ENCODE assay signal across 8 mouse cellular contexts in genomic region chr4:128655446-128655845, GRCm38 (mm10). TPM values are rescaled to one million over a fixed set of nuclear protein-coding genes. Genes with fewer than 3 reads are reported as not detected.
DNase-seq lines count a peak whose midpoint lies in the region; ATAC-seq and TF ChIP-seq lines count a peak whose summit lies in the region.

No protein-coding gene starts in this region.

- peak overlapping the region; percentile 76 for H3K4me2 ChIP-seq in forebrain, postnatal 0 days (ENCODE audit: low read depth)
- peak overlapping the region; percentile 99 for H3K4me2 ChIP-seq in liver, postnatal 0 days (ENCODE audit: low read depth, low read length)

- no peaks in the 10 kb centered on the region for H3K4me1 ChIP-seq in forebrain, postnatal 0 days (ENCODE audit: insufficient read depth)
- H3K4me1 ChIP-seq in liver, postnatal 0 days (ENCODE audit: insufficient read depth) = peaks cover 14% of the 10 kb centered on the region

- no peak for TF ChIP-seq EP300 in liver, postnatal 0 days (IDR thresholded peaks at IDR 0.05; ENCODE audit: low read depth)

- TF ChIP-seq CTCF in gastrocnemius, adult 2 months (IDR thresholded peaks at IDR 0.05) = no peak
- TF ChIP-seq CTCF in C2C12 (IDR thresholded peaks at IDR 0.05; ENCODE audit: control insufficient read depth, insufficient read depth, insufficient read length) = no peak
- no peak for TF ChIP-seq CTCF in forebrain, postnatal 0 days (IDR thresholded peaks at IDR 0.05; ENCODE audit: low read depth)
- TF ChIP-seq CTCF in liver, postnatal 0 days (IDR thresholded peaks at IDR 0.05; ENCODE audit: low read depth) = no peak

- H3K9ac ChIP-seq in forebrain, postnatal 0 days = peak overlapping the region; percentile 73
- peak overlapping the region; percentile 73 for H3K9ac ChIP-seq in liver, postnatal 0 days (replicated peaks)

- H3K36me3 ChIP-seq in C2C12 (ENCODE audit: control insufficient read depth, insufficient read depth) = no peaks in the 10 kb centered on the region
- H3K36me3 ChIP-seq in forebrain, postnatal 0 days (ENCODE audit: insufficient read depth) = no peaks in the 10 kb centered on the region
- H3K36me3 ChIP-seq in liver, postnatal 0 days (replicated peaks; ENCODE audit: insufficient read depth, low read length) = no peaks in the 10 kb centered on the region

- H3K27ac ChIP-seq in gastrocnemius, adult 2 months = peak overlapping the region; percentile 77
- peak overlapping the region; percentile 84 for H3K27ac ChIP-seq in forebrain, postnatal 0 days (ENCODE audit: low read depth, low read length)
- peak overlapping the region; percentile 64; the same call in 1 of the 2 replicates for H3K27ac ChIP-seq in liver, postnatal 0 days (ENCODE audit: low read depth)

- peak overlapping the region; percentile 79 for H3K4me3 ChIP-seq in gastrocnemius, adult 2 months
- H3K4me3 ChIP-seq in C2C12 (ENCODE audit: insufficient read depth, poor library complexity, severe bottlenecking) = peak overlapping the region; percentile 37
- H3K4me3 ChIP-seq in forebrain, postnatal 0 days (ENCODE audit: low read depth, low read length) = peak overlapping the region; percentile 67
- H3K4me3 ChIP-seq in liver, postnatal 0 days (ENCODE audit: low read depth, low read length) = peak overlapping the region; percentile 71

- peaks cover 1% of the 10 kb centered on the region for H3K79me3 ChIP-seq in C2C12 (ENCODE audit: low read depth)

- intact Hi-C loops in gastrocnemius, adult 2 months (cut with DNase I) = no loop called here

- H3K9me3 ChIP-seq in forebrain, postnatal 0 days (ENCODE audit: low read length) = no peaks in the 10 kb centered on the region
- H3K9me3 ChIP-seq in liver, postnatal 0 days (ENCODE audit: low read length) = no peaks in the 10 kb centered on the region

- whole genome bisulfite sequencing in forebrain, postnatal 0 days = 3% methylated on average over 12 of the region's 12 CpGs
- 8% methylated on average over 12 of the region's 12 CpGs for WGBS in liver, postnatal 0 days (ENCODE audit: insufficient replicate concordance)

- H3K79me2 ChIP-seq in C2C12 (ENCODE audit: control insufficient read depth, insufficient read depth) = peaks cover 19% of the 10 kb centered on the region

- no peak for DNase-seq in gastrocnemius, adult 2 months
- DNase-seq in gastrocnemius, adult 8-10 months (ENCODE audit: low spot score in 2 of 2) = no peak
- peak; percentile 41 for DNase-seq in forebrain, postnatal 0 days
- DNase-seq in liver, postnatal 0 days = no peak
- DNase-seq in adrenal gland, postnatal 36 days = no peak
- DNase-seq in T-cell, adult 2 months (ENCODE audit: low spot score) = no peak
- no peak for DNase-seq in cerebellum, adult 8-10 months

- no peak for ATAC-seq in forebrain, postnatal 0 days
- no peak for ATAC-seq in liver, postnatal 0 days

- H3K27me3 ChIP-seq in C2C12 (ENCODE audit: control insufficient read depth, insufficient read depth, insufficient read length) = no peaks in the 10 kb centered on the region
- H3K27me3 ChIP-seq in forebrain, postnatal 0 days (ENCODE audit: insufficient read depth, low read length) = no peaks in the 10 kb centered on the region
- no peaks in the 10 kb centered on the region for H3K27me3 ChIP-seq in liver, postnatal 0 days (ENCODE audit: insufficient read depth, low read length)

- peak overlapping the region; percentile 76 for H3ac ChIP-seq in C2C12 (ENCODE audit: control insufficient read depth, insufficient read length, low read depth)

TF ChIP-seq in C2C12, 6 proteins besides CTCF, POLR2A, EP300 and RAD21:
- TF ChIP-seq MYOD1 (IDR thresholded peaks at IDR 0.05; ENCODE audit: control insufficient read depth, insufficient read length, low read depth) (no peak), MAX (IDR thresholded peaks at IDR 0.05) (no peak), MYOG (IDR thresholded peaks at IDR 0.05; ENCODE audit: control insufficient read depth, extremely low read depth, insufficient read length) (no peak), FOSL1 (IDR thresholded peaks at IDR 0.05; ENCODE audit: insufficient read depth, low read length, poor library complexity, severe bottlenecking) (no peak), CEBPB (IDR thresholded peaks at IDR 0.05; ENCODE audit: low read depth) (no peak), USF1 (IDR thresholded peaks at IDR 0.05; ENCODE audit: low read depth) (no peak)

RNA-seq across cellular contexts. Expression of gene Phc2, which starts 0.9 kb away (rescaled TPM):
- total RNA-seq in gastrocnemius, adult 2 months (2021) = 10 to 100 TPM; 17.3 to 25.1 TPM
- 10 to 100 TPM; 12.3 to 18.1 (median 14.6) TPM for total RNA-seq in gastrocnemius, adult 8-10 months (2022)
- polyA plus RNA-seq in C2C12 (2012; fragmentation: generic; extraction: Trizol) = 205 TPM
- 78.3 and 93.2 TPM in 2 replicates for total RNA-seq in forebrain, postnatal 0 days (2014; rRNA removed)
- polyA plus RNA-seq in forebrain, postnatal 0 days (2015; fragmentation: Nextera tagmentation; extraction: Ambion mirVana) = 52.4 and 56.3 TPM in 2 replicates
- polyA plus RNA-seq in liver, postnatal 0 days (2015; fragmentation: Nextera tagmentation; extraction: Ambion mirVana) = 14.6 and 18.7 TPM in 2 replicates
- total RNA-seq in adrenal gland, postnatal 36 days (2021) = 10 to 100 TPM; 74.8 to 83.2 TPM

RNA-seq across cellular contexts. Expression of gene Tlr12, which starts 37.0 kb away (rescaled TPM):
- total RNA-seq in gastrocnemius, adult 2 months (2021) = not detected
- not detected for total RNA-seq in gastrocnemius, adult 8-10 months (2022)
- not detected for polyA plus RNA-seq in C2C12 (2012; fragmentation: generic; extraction: Trizol)
- 1.2 and 1.6 TPM in 2 replicates for total RNA-seq in forebrain, postnatal 0 days (2014; rRNA removed)
- polyA plus RNA-seq in forebrain, postnatal 0 days (2015; fragmentation: Nextera tagmentation; extraction: Ambion mirVana) = 1.2 and 1.3 TPM in 2 replicates
- polyA plus RNA-seq in liver, postnatal 0 days (2015; fragmentation: Nextera tagmentation; extraction: Ambion mirVana) = 1.9 and 2.3 TPM in 2 replicates
- total RNA-seq in adrenal gland, postnatal 36 days (2021) = under 1 TPM; 0.73 to 0.82 TPM

RNA-seq across cellular contexts. Expression of gene Zscan20, which starts 45.5 kb away (rescaled TPM):
- 1 to 10 TPM; 3.3 to 3.6 TPM for total RNA-seq in gastrocnemius, adult 2 months (2021)
- total RNA-seq in gastrocnemius, adult 8-10 months (2022) = 1 to 10 TPM; 2.3 to 4.7 (median 3.2) TPM
- polyA plus RNA-seq in C2C12 (2012; fragmentation: generic; extraction: Trizol) = 4.1 TPM
- total RNA-seq in forebrain, postnatal 0 days (2014; rRNA removed) = 6.5 and 7.6 TPM in 2 replicates
- 1.0 and 1.4 TPM in 2 replicates for polyA plus RNA-seq in forebrain, postnatal 0 days (2015; fragmentation: Nextera tagmentation; extraction: Ambion mirVana)
- 0.46 and 0.58 TPM in 2 replicates for polyA plus RNA-seq in liver, postnatal 0 days (2015; fragmentation: Nextera tagmentation; extraction: Ambion mirVana)
- 1 to 10 TPM; 6.3 to 8.7 TPM for total RNA-seq in adrenal gland, postnatal 36 days (2021)
